Mouse (Mus musculus) colon, adult 2 months (tissue): Measurements from ENCODE around the gene Scn9a. TPM values are rescaled to one million over a fixed set of nuclear protein-coding genes. Genes with fewer than 3 reads are reported as not detected.

ENCODE experiments used
- polyA plus RNA-seq: library from polyadenylated mRNA; depleted of rRNA; stranded (reverse); fragments of >200 nt; gene quantifications from 2 replicates; pipeline ENCODE4 v1.2.3, GENCODE M21; 2012; rRNA removed

Scn9a gene
- polyA plus RNA-seq = 0.05 and 0.08 TPM in 2 replicates

DNA sequence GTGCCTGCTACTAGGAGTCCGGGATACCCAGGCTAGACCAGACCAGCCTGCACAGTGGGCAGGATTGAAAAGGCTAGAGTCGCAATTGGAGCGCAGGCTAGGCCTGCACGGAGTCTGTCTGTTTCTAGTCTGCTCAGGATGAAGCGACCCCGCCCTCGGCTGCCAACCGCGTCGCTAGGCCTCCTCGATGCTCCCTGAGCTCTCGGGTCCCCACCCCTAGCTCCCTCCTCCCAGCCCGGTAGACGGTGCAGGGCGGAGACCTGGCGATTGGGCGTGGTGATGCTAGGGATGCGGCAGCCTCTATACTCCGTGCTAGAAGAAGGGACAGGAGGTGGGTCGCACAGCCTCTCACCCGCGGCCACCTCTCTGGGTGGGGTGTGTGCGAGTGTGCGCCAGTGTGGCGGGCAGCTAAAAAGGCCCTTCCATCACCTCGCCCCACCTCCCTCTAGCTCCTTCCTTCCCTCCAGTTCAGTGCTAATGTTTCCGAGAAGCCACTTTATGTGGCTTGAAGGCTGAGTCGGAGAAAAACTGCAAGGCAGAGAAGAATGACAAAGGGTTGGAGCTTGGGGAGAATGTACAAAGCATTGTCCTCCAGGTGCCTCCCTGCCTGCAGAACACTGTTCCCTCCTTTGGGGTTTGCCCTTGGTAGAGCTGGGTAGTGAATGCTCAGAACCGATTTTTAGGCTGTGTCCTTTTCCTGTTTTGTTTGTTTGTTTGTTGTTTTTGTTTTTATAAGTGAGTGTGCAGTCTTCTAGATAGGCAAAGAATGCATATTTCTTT, at the start of gene Scn9a:
Scn9a (minus strand) TSS at position 383 of the 780 bp plus-strand sequence.

DNA sequence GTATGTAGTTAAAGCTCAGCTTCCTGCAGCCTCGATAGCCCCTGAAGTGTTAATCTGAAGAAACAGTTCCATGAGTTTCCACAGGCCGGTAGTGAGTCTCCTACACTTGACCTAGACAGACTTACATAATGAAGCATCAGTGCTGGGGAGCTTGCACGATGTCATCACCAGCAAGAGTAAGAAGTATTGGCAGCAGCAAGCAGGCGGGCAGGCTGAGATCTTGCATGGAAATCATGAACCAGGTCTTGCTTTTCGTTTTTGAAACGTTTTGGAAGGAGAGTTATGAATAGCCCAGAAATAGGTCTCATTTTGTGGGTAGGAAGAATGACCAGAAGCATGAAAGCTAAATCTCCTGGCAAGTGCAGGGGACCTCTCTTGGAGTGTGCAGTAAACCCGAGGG, 194.1 kb downstream of the Scn9a start, which contains the start of gene Scn1a:
Scn1a (minus strand) TSS at position 130 of the 400 bp plus-strand sequence.

Other genes starting within 250 kb of the Scn9a start
- gene Scn1a, start 194.1 kb downstream of the Scn9a start, polyA plus RNA-seq = not detected in 2 replicates
- gene Scn7a, start 150.0 kb upstream of the Scn9a start, polyA plus RNA-seq = 0.80 and 0.93 TPM in 2 replicates